Mouse (Mus musculus) spleen, postnatal 14 days (tissue): Measurements from ENCODE around the gene Nap1l1.
"Not testable (repeated sequence)": the region's sequence is repeated elsewhere in the genome, so short reads cannot be mapped to it uniquely, and the experiment has no call there.

ENCODE experiments used
- DNase-seq, 2 experiments: peaks; one replicate each; pipeline ENCODE4 v3.0.0; 2021 to 2022; ENCODE audit warnings: low spot score in 2 of 2

Gene Nap1l1

GRCm38 (mm10) chr10:111479599-111479998, 6.6 kb downstream of the Nap1l1 start:
- no peak for DNase-seq

- no peak for DNase-seq
Measured at GRCm38 (mm10) chr10:111482654-111483053, 9.6 kb downstream of the Nap1l1 start.

DNA sequence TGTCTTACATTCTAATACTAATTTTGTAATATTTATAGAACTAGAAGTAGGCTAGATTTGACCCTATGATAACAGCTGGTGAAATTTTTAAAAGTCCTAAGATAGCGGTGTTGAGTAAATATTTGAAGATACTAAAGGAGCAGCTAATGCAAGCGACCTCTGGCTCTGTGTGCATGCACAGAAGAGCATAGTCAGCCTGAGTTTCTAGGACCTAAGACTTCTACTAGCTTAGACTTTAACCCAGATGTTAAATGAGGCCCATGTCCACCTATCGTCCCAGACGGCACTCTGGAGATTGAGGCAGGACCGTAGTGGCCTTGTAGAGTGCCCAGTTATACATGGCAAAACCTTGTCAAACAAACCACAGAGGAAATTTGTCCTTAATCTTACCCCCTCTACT, 11.1 kb downstream of the Nap1l1 start:
- DNase-seq, result no peak

DNA sequence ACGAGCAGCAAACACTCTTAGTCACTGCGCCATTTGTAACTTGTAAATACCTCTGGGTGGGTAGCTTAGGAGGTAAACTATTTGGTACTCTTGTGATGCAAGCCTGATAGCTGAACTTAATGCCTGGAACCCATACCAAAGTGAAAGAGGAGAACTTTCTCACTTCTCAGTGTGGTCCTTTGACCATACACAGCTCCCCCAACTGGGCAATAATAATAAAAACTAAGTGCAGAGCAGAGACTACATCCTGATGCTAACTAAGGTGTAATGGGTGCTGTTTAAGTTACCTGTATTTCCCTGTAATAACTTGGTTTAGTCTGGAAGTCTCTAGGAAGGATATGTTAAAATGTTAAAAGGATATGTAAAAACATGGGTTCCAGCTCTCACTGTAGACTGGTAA, 15.8 kb downstream of the Nap1l1 start:
- no peak for DNase-seq

GRCm38 (mm10) chr10:111490079-111490478, 17.1 kb downstream of the Nap1l1 start:
- DNase-seq, result not testable (repeated sequence)

GRCm38 (mm10) chr10:111495888-111496287, 22.9 kb downstream of the Nap1l1 start:
- no peak for DNase-seq

- no peak for DNase-seq
Measured at GRCm38 (mm10) chr10:111499892-111500291, 26.9 kb downstream of the Nap1l1 start.

DNA sequence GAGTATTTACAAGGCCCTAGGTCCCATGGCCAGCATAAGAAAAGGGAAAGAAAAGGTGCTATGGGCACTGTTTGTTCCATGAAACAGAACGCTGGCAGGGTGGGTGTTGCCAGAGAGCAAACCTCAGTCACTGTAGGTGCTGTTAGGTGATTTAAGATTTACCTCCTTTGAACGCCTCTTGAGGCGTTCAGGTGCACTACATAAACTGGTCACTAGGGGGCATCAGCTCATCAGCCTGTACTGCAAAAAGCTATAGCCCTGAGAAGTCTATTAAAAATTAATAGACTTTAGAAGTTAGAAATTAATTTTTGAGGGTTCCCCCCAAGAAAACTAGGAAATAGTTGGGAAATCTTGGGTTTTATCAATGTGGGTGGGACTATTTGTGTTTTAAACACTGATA, 30.0 kb downstream of the Nap1l1 start:
- peak; percentile 55 to 73 for DNase-seq

DNA sequence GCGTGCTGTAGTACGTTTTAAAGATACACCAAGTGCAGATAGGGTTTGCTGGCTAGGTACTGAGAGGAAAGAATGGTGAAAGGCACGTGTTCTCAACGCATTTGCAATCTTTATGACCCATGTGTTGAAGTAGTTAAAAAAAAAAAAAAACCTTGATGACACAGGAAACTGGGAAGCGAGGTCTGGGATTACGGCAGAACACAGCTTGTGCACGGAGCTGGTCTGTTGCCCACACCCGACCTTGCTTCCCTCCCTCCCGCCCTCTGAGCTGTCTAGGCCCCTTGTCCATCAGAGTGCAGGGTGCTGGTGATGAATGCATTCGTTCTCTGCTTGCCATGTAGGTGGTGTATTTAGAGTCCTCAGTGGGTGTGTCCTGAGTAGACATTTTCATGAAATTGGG, 30.7 kb downstream of the Nap1l1 start:
- no peak for DNase-seq

GRCm38 (mm10) chr10:111504606-111505005, 31.6 kb downstream of the Nap1l1 start:
- DNase-seq, result no peak

DNA sequence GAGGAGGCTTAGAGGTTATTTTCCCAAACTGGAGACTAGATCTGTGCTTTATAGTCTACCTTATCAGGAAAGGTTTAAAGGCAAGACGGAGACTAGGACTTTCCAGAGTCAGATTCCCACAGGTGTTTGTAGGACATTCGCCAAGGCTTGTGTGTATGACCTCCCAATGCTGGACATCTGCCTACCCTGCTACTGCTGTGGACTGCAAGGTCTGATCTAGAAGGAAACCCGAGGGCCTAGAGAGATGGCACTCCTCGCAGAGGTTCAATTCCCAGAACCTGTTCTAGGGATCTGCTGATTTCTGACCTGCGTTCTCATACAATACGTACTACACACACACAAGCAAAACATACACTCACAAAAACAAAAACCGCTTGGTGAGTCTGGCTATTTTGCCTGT, 32.4 kb downstream of the Nap1l1 start:
- no peak for DNase-seq

GRCm38 (mm10) chr10:111506101-111506925, 33.3 kb downstream of the Nap1l1 start, which contains the start of gene Phlda1:
Gene Phlda1, plus strand, starts transcription at chr10:111506286.
- peak; percentile 80 to 83 for DNase-seq

GRCm38 (mm10) chr10:111506926-111507459, 34.0 kb downstream of the Nap1l1 start:
- peak in 1 of 2 experiments; percentile 15 for DNase-seq

DNA sequence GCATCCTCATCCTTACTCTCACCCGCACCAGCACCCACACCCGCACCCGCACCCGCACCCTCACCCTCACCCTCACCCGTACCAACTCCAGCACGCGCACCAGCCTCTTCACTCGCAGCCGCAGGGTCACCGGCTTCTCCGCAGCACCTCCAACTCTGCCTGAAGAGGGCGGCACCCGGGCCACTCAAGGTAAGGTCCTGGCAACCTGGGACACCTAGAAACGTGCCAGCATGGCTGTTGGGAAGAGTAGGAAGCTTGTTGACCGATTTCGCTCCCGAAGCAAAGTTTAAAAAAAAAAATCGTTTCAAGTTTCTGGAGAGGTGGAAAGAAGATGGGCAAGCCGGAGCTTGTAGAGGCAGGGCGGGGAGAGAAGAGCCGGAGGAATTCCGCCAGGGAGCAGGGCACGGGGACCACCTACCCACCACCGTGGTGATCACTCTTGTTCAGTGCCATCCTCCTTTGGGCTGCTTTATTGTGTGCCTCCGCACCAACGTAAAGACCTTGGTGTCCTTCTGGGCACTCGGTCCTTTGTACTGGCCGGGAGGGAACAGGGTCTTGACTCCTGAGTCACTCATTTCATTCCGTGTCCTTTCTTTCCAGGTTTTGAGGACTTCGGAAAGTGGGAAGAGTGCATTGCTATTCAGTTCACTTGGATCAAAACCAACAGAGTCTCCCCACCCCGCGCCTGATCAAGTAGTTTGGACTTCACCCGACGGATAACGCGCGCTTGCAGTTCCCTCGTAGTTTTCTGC, 34.6 kb downstream of the Nap1l1 start:
- DNase-seq, result peak; percentile 21 to 52

DNA sequence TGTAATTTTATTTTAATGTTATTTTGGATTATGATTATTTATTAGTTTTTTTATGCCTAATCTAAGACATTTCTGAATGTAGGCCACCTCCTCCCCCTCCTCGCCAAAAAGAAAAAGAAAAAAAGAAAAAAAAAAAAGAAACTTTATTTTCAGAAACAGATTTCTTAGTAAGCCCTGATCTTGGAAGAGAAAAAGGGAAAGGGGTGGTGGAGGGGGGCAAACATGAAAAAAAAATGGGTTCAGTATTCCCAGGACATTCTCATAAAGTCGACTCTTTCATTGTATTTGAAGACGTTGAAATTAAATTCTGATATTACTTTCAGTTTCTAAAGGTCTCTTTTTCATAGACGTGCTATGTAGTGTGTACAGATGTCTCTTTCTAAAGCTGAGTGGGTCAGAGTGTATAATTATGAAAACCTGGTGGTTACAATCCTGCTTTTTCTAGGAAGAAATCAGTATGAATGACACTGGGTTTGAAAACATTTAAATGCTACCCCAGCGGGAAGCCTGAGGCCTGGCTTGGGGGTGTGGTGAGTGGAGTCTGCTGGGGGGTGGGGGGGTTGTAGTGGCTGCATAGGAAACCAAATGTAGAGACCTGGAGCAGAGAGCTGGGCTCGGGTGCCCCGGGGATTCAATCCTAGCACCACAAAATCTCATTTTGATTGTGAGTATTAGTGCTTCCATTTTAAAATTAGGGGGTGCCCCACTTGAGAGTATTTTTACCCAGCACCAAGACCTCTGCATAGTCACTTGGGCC, 35.5 kb downstream of the Nap1l1 start:
- no peak for DNase-seq

GRCm38 (mm10) chr10:111509103-111509784, 36.2 kb downstream of the Nap1l1 start:
- DNase-seq, result no peak

GRCm38 (mm10) chr10:111509981-111510380, 37.0 kb downstream of the Nap1l1 start:
- DNase-seq, result no peak

DNA sequence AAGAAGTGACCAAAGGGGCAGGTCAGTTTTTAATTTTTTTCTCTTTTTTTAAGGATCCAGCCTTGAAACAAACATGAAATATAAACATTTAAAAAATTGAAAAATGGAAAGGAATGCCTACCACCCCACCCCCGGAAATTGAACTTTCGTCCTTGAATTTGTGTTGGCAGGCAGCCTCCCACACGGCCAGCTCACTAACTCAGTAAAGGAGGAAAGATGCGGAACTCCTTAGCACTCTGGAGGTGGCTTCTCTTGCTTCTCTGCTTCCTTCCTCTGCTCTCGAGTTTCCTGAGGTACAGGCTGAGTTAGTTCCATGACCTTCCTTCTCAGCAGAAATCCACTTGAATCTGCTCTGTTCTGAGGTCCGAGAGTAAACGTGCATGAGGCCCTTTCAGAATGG, 37.8 kb downstream of the Nap1l1 start:
- no peak for DNase-seq

DNA sequence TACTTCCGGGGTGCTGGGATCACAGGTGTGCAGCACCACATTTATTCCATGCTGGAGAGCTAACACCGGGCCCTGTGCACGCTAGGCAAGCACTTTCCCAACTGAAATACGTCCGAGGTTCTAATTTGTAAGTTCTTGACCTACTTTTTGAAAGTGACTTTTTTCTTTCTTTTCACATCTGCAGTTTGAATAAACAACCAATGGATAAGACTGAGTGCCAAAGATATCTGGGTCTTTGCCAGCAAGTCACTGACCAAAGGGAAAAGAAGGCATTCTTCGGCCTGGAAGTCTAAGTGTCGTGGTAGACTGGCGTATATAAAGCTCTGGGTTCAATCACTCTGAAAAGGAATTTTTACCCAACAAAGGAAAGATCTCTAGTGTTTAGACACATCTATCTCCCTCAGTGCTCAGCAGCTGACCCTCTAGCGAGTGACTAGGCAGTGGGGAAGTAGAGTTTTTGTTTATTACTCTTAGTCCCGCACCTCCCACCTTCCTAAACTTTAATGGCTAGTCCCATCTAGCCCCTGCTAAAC, 39.1 kb downstream of the Nap1l1 start:
- no peak for DNase-seq

DNA sequence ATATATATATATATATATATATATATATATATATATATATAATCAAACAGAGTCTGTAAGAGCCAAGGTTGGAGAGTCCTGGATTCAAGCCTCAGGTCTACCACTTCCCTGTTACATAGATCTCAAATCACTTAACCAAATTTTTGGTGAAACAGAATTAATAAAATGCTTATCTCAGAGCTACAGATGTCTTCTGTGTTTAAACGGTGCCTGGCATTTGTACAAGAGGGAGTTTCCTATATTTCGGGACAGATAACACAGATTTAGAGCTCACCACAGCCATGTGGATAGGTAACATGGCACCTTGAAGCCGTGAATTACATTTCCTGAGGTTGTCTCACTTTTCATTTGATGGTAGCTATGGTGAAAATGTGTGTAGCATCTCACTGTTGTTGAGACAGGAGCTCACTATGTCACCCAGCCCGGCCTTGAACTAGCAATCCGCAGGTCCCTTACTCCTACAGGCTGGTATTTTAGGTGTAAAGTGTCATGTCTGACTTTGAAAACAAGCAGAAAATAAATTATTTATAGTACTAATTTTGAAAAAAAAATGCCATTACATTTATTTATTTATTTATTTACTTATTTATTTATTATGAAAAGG, 41.4 kb downstream of the Nap1l1 start:
- no peak for DNase-seq
